Mouse (Mus musculus) lung, postnatal 4 days (tissue): Measurements from ENCODE around the gene Knstrn.

Experiments used
- DNase-seq, 2 experiments: peaks; one replicate each; pipeline ENCODE4 v3.0.0; 2021

The Knstrn gene

GRCm38 (mm10) chr2:118790551-118791525 is 23.0 kb upstream of the Knstrn start:
- peak; percentile 87 to 90 for DNase-seq

- no peak for DNase-seq
Observed at GRCm38 (mm10) chr2:118791591-118792258, 22.1 kb upstream of the Knstrn start.

GRCm38 (mm10) chr2:118792259-118792613 is 21.6 kb upstream of the Knstrn start:
- no peak for DNase-seq

- no peak for DNase-seq
Observed at GRCm38 (mm10) chr2:118793636-118794035, 20.2 kb upstream of the Knstrn start.

GRCm38 (mm10) chr2:118802542-118803118 is 11.2 kb upstream of the Knstrn start:
- no peak for DNase-seq

GRCm38 (mm10) chr2:118804474-118804873 is 9.3 kb upstream of the Knstrn start:
- DNase-seq = no peak

- DNase-seq = peak; percentile 17 to 44
Observed at GRCm38 (mm10) chr2:118805137-118805536, 8.7 kb upstream of the Knstrn start.

- no peak for DNase-seq
Observed at GRCm38 (mm10) chr2:118805756-118806155, 8.0 kb upstream of the Knstrn start.

- peak in 1 of 2 experiments; percentile 48 for DNase-seq
Observed at GRCm38 (mm10) chr2:118806860-118807259, 6.9 kb upstream of the Knstrn start.

- no peak for DNase-seq
Observed at GRCm38 (mm10) chr2:118810861-118811260, 2.9 kb upstream of the Knstrn start.

GRCm38 (mm10) chr2:118812724-118813123 is 1.1 kb upstream of the Knstrn start:
- DNase-seq = no peak

- no peak for DNase-seq
Observed at GRCm38 (mm10) chr2:118822800-118823199, 9.0 kb downstream of the Knstrn start.

- no peak for DNase-seq
Observed at GRCm38 (mm10) chr2:118824396-118824795, 10.6 kb downstream of the Knstrn start.

GRCm38 (mm10) chr2:118829096-118829495 is 15.3 kb downstream of the Knstrn start:
- DNase-seq = no peak

GRCm38 (mm10) chr2:118834061-118834460 is 20.3 kb downstream of the Knstrn start:
- no peak for DNase-seq

GRCm38 (mm10) chr2:118835115-118835514 is 21.3 kb downstream of the Knstrn start:
- no peak for DNase-seq

- no peak for DNase-seq
Observed at GRCm38 (mm10) chr2:118838330-118838729, 24.5 kb downstream of the Knstrn start.

- DNase-seq = no peak
Observed at GRCm38 (mm10) chr2:118841186-118841585, 27.4 kb downstream of the Knstrn start.

GRCm38 (mm10) chr2:118841774-118842173 is 28.0 kb downstream of the Knstrn start:
- no peak for DNase-seq

GRCm38 (mm10) chr2:118844427-118844826 is 30.6 kb downstream of the Knstrn start:
- no peak for DNase-seq

- DNase-seq = peak in 1 of 2 experiments; percentile 17
Observed at GRCm38 (mm10) chr2:118846246-118846645, 32.4 kb downstream of the Knstrn start.

GRCm38 (mm10) chr2:118851756-118852155 is 38.0 kb downstream of the Knstrn start:
- no peak for DNase-seq
